Mouse (Mus musculus) ES-E14 (cell line): Measurements from ENCODE around the gene Scrt2.

ENCODE experiments used
- CHD2 ChIP-seq: IDR thresholded peaks from 2 replicates; pipeline ENCODE4 v1.6.1; 2014; ENCODE audit warnings: mild to moderate bottlenecking, low read depth, low read length, inconsistent platforms
- MAFK ChIP-seq: IDR thresholded peaks from 2 replicates; pipeline ENCODE4 v1.6.1; 2014; ENCODE audit warnings: mild to moderate bottlenecking, low read depth, low read length, inconsistent platforms; ENCODE audit not compliant: insufficient read depth
- ZC3H11A ChIP-seq: IDR thresholded peaks from 2 replicates; pipeline ENCODE4 v1.6.1; 2012; ENCODE audit warnings: low read depth, mild to moderate bottlenecking, inconsistent platforms, low read length, borderline replicate concordance

- no peak for TF ChIP-seq ZC3H11A
- TF ChIP-seq CHD2 = no peak
- no peak for TF ChIP-seq MAFK
Measured at GRCm38 (mm10) chr2:152129778-152130177, 48.4 kb downstream of the Scrt2 start.
